38 mouse cellular contexts compared by ENCODE assay signal in genomic region chr9:44727441-44727840, GRCm38 (mm10). TPM values are rescaled to one million over a fixed set of nuclear protein-coding genes. Genes with fewer than 3 reads are reported as not detected.
DNase-seq lines count a peak whose midpoint lies in the region; ATAC-seq and TF ChIP-seq lines count a peak whose summit lies in the region.
"Had no signal": no experiment of that assay in that cellular context is flagged by ENCODE, and none has a peak within 500 bp of the region (broad histone marks: within the 10 kb centered on the region; RNA-seq: fewer than 3 reads in every experiment).

No protein-coding gene starts in this region.

- no peak overlapping the region for H3K4me3 ChIP-seq in gastrocnemius, adult 2 months
- H3K4me3 ChIP-seq in kidney, embryonic 16.5 days (ENCODE audit: low read length) = no peak overlapping the region
- no peak overlapping the region for H3K4me3 ChIP-seq in midbrain, embryonic 12.5 days
- H3K4me3 ChIP-seq in midbrain, embryonic 15.5 days = no peak overlapping the region
- H3K4me3 ChIP-seq: heart, embryonic 13.5 days; hindbrain, embryonic 12.5 days; megakaryocyte, embryonic 14.5 days had no signal

- H3K9me3 ChIP-seq in kidney, embryonic 16.5 days (ENCODE audit: low read length) = no peaks in the 10 kb centered on the region
- H3K9me3 ChIP-seq in midbrain, embryonic 12.5 days = no peaks in the 10 kb centered on the region
- no peaks in the 10 kb centered on the region for H3K9me3 ChIP-seq in midbrain, embryonic 15.5 days
- H3K9me3 ChIP-seq: heart, embryonic 13.5 days; hindbrain, embryonic 12.5 days; megakaryocyte, embryonic 14.5 days had no signal

- H3K9ac ChIP-seq in kidney, embryonic 16.5 days (replicated peaks; ENCODE audit: low read length) = no peak overlapping the region
- H3K9ac ChIP-seq in midbrain, embryonic 12.5 days (replicated peaks) = no peak overlapping the region
- H3K9ac ChIP-seq in midbrain, embryonic 15.5 days = no peak overlapping the region
- H3K9ac ChIP-seq: hindbrain, embryonic 12.5 days; liver, embryonic 14.5 days had no signal

- peak overlapping the region; percentile 35; the same call in 1 of the 2 replicates for H3K27ac ChIP-seq in gastrocnemius, adult 2 months
- H3K27ac ChIP-seq in kidney, embryonic 16.5 days (ENCODE audit: low read length) = peak overlapping the region; percentile 58; the same call in 1 of the 2 replicates
- H3K27ac ChIP-seq in midbrain, embryonic 12.5 days (replicated peaks) = peak overlapping the region; percentile 15; the same call in 1 of the 2 replicates
- H3K27ac ChIP-seq in midbrain, embryonic 15.5 days = no peak overlapping the region
- H3K27ac ChIP-seq: heart, embryonic 13.5 days; liver, embryonic 14.5 days had no signal

- no peak for TF ChIP-seq CTCF in gastrocnemius, adult 2 months (IDR thresholded peaks at IDR 0.05)

- peaks cover 43% of the 10 kb centered on the region for H3K4me1 ChIP-seq in kidney, embryonic 16.5 days (ENCODE audit: insufficient read depth, low read length)
- H3K4me1 ChIP-seq in midbrain, embryonic 12.5 days = peaks cover 48% of the 10 kb centered on the region
- H3K4me1 ChIP-seq in midbrain, embryonic 15.5 days = peaks cover 46% of the 10 kb centered on the region

- intact Hi-C loops in gastrocnemius, adult 2 months (cut with DNase I) = no loop called here

- WGBS in kidney, embryonic 16.5 days = 49% methylated on average over 5 of the region's 5 CpGs
- WGBS in midbrain, embryonic 12.5 days = 51% methylated on average over 5 of the region's 5 CpGs
- WGBS in midbrain, embryonic 15.5 days = 49% methylated on average over 5 of the region's 5 CpGs

- no peak overlapping the region for H3K4me2 ChIP-seq in kidney, embryonic 16.5 days (replicated peaks; ENCODE audit: low read depth, low read length)
- no peak overlapping the region for H3K4me2 ChIP-seq in midbrain, embryonic 12.5 days (replicated peaks)
- no peak overlapping the region for H3K4me2 ChIP-seq in midbrain, embryonic 15.5 days
- H3K4me2 ChIP-seq: hindbrain, embryonic 12.5 days had no signal

- H3K36me3 ChIP-seq in kidney, embryonic 16.5 days (ENCODE audit: insufficient read depth, low read length) = peaks cover 3% of the 10 kb centered on the region; the same call in 1 of the 2 replicates
- H3K36me3 ChIP-seq in midbrain, embryonic 12.5 days = no peaks in the 10 kb centered on the region
- H3K36me3 ChIP-seq in midbrain, embryonic 15.5 days (replicated peaks) = no peaks in the 10 kb centered on the region
- H3K36me3 ChIP-seq: hindbrain, embryonic 12.5 days had no signal

- no peak for ATAC-seq in kidney, embryonic 16.5 days (ENCODE audit: low FRiP score, low TSS enrichment)
- ATAC-seq in midbrain, embryonic 12.5 days (ENCODE audit: low FRiP score, low read depth) = no peak
- no peak for ATAC-seq in midbrain, embryonic 15.5 days (replicated peaks)
- ATAC-seq: activated CD4-positive, CD25-positive, alpha-beta regulatory T cell, adult 4 months; forebrain, embryonic 14.5 days; inflammation-experienced regulatory T-cells, adult 6 months; midbrain, embryonic 16.5 days had no signal

- no peak for DNase-seq in gastrocnemius, adult 2 months
- DNase-seq in gastrocnemius, postnatal 25 days = no peak
- DNase-seq in kidney, adult 11 months = no peak
- no peak for DNase-seq in cerebellum, adult 18-20 months
- DNase-seq: adrenal gland, adult 2 months; adrenal gland, postnatal 36 days; cerebellum, adult 2 months; cerebellum, postnatal 14 days; liver; lung, adult 2 months; lung, postnatal 4 days; thymus, postnatal 4 days had no signal

- H3K27me3 ChIP-seq in kidney, embryonic 16.5 days (ENCODE audit: insufficient read depth, low read length) = no peaks in the 10 kb centered on the region
- peaks cover 7% of the 10 kb centered on the region for H3K27me3 ChIP-seq in midbrain, embryonic 12.5 days
- H3K27me3 ChIP-seq in midbrain, embryonic 15.5 days (replicated peaks) = no peaks in the 10 kb centered on the region
- H3K27me3 ChIP-seq: heart, embryonic 13.5 days had no signal

RNA-seq across cellular contexts. Expression of gene Phldb1, which starts 7.6 kb away (rescaled TPM):
- 10 to 100 TPM; 29.3 to 32.1 TPM for total RNA-seq in gastrocnemius, adult 2 months (2021)
- total RNA-seq in gastrocnemius, postnatal 25 days (2021) = 10 to 100 TPM; 38.0 to 40.5 TPM
- polyA plus RNA-seq in kidney, embryonic 16.5 days (2015; fragmentation: Nextera tagmentation; extraction: Ambion mirVana) = 37.0 and 37.6 TPM in 2 replicates
- polyA plus RNA-seq in midbrain, embryonic 12.5 days (2016; fragmentation: Nextera tagmentation; extraction: Ambion mirVana) = 72.8 and 74.5 TPM in 2 replicates
- polyA plus RNA-seq in midbrain, embryonic 15.5 days (2015; fragmentation: Nextera tagmentation; extraction: Ambion mirVana) = 56.5 and 58.9 TPM in 2 replicates
- total RNA-seq: neutrophil, adult 5-6 weeks had no signal

RNA-seq across cellular contexts. Expression of gene Arcn1, which starts 40.2 kb away (rescaled TPM):
- 10 to 100 TPM; 83.0 to 85.3 TPM for total RNA-seq in gastrocnemius, adult 2 months (2021)
- total RNA-seq in gastrocnemius, postnatal 25 days (2021) = 10 to 100 TPM; 62.7 to 68.1 TPM
- 217 and 219 TPM in 2 replicates for polyA plus RNA-seq in kidney, embryonic 16.5 days (2015; fragmentation: Nextera tagmentation; extraction: Ambion mirVana)
- polyA plus RNA-seq in midbrain, embryonic 12.5 days (2016; fragmentation: Nextera tagmentation; extraction: Ambion mirVana) = 175 and 179 TPM in 2 replicates
- 134 and 136 TPM in 2 replicates for polyA plus RNA-seq in midbrain, embryonic 15.5 days (2015; fragmentation: Nextera tagmentation; extraction: Ambion mirVana)

RNA-seq across cellular contexts. Expression of gene Ift46, which starts 40.3 kb away (rescaled TPM):
- total RNA-seq in gastrocnemius, adult 2 months (2021) = 10 to 100 TPM; 27.4 to 28.4 TPM
- total RNA-seq in gastrocnemius, postnatal 25 days (2021) = 10 to 100 TPM; 16.7 to 24.0 TPM
- polyA plus RNA-seq in kidney, embryonic 16.5 days (2015; fragmentation: Nextera tagmentation; extraction: Ambion mirVana) = 100 and 111 TPM in 2 replicates
- polyA plus RNA-seq in midbrain, embryonic 12.5 days (2016; fragmentation: Nextera tagmentation; extraction: Ambion mirVana) = 156 TPM in 2 replicates
- polyA plus RNA-seq in midbrain, embryonic 15.5 days (2015; fragmentation: Nextera tagmentation; extraction: Ambion mirVana) = 168 and 169 TPM in 2 replicates

RNA-seq across cellular contexts. Expression of gene Treh, which starts 54.4 kb away (rescaled TPM):
- not detected for total RNA-seq in gastrocnemius, adult 2 months (2021)
- total RNA-seq in gastrocnemius, postnatal 25 days (2021) = not detected
- 0.17 TPM in 1 of 2 replicates, not detected in the other for polyA plus RNA-seq in kidney, embryonic 16.5 days (2015; fragmentation: Nextera tagmentation; extraction: Ambion mirVana)
- not detected in 2 replicates for polyA plus RNA-seq in midbrain, embryonic 12.5 days (2016; fragmentation: Nextera tagmentation; extraction: Ambion mirVana)
- polyA plus RNA-seq in midbrain, embryonic 15.5 days (2015; fragmentation: Nextera tagmentation; extraction: Ambion mirVana) = not detected in 2 replicates
- total RNA-seq: adrenal gland, adult 2 months; adrenal gland, postnatal 36 days; gastrocnemius, adult 8-10 months; heart, adult 8-10 months; heart, postnatal 25 days; layer of hippocampus, adult 18-20 months; layer of hippocampus, postnatal 10 days; left cerebral cortex, adult 18-20 months; left cerebral cortex, postnatal 14 days; MEL; neutrophil, adult 5-6 weeks had no signal
- polyA plus RNA-seq: activated CD4-positive, CD25-positive, alpha-beta regulatory T cell, adult 4 months; adrenal gland, adult 2 months; brain, embryonic 14.5 days; cerebellum, adult 2 months; embryonic facial prominence, embryonic 11.5 days; forebrain, embryonic 14.5 days; heart, embryonic 13.5 days; hindbrain, embryonic 12.5 days; inflammation-experienced regulatory T-cells, adult 6 months; limb, embryonic 11.5 days; liver, embryonic 14.5 days; lung, adult 2 months; midbrain, embryonic 16.5 days; neural tube, embryonic 11.5 days; stomach, embryonic 14.5 days; testis, adult 2 months had no signal
